Mouse (Mus musculus) ovary, postnatal 10 days (tissue): ENCODE results near the gene Ttn.
A peak's percentile ranks its signal among the peaks of the same experiment; 100 is the strongest.

ENCODE experiments used
- DNase-seq: peaks from one replicate; pipeline ENCODE4 v3.0.0; 2022; ENCODE audit warnings: low spot score

Gene Ttn

DNA sequence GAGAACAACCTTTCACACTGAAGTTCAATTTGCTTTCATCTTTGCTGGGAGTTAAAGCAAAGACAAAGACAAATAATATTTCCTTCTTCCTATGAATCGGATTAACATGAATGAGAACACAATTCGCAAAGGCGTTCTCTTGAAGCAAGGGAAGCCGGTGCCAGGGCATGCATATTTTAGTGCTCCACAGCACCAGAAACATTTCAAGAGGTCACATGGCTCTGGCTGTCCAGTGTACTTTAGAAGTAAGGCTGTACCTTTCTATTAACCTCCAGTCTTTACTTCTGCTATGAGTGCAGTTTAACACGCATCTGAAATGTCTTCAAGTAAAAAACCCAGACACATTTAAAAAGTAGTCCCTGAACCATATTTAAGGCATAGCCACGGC, 20.3 kb downstream of the Ttn start:
- no peak for DNase-seq

DNA sequence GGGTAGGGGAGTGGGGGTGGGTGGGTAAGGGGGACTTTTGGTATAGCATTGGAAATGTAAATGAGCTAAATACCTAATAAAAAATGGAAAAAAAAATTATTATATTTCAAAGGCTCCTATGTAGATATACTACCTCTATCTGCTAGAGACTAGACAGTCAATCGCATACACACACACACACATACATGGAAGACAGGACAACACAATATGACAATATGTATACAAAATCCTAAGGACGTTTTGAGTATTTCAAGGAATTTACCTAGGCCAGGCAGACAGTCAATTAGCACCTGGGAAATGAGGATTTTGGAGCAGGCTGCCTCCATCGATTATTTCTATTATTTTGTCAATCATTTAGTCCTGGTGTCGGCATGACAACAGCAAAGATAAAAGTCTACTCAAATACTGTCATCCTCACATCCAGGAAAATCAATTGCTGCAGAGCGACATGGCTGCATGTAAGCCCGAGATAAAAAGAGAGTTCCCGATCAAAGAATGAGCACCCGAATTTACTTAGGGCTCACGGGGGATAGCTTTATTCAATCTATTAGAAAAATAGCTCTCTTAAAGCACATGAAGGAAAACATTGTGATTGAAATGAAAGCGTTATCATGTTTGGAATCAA, 20.8 kb downstream of the Ttn start:
- no peak for DNase-seq

DNA sequence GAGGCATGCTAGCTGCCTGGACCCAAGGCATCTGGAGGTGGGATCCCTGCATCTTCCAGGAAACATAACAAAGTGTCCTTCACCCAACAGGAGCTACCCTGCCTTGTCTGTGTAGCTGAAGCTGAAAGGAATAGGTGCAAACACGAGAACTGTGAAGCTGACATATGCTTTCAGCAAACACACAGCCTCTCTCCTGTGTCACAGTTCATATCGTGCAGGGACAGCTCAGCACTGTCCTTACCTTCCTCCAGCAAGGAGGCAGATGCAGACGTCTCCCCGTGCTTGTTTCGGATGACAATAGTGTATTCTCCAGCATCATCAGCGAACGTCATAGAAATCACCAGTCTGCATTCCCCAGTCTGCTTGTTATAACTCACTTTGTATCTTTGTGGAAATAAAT, 32.6 kb downstream of the Ttn start:
- DNase-seq = no peak

DNA sequence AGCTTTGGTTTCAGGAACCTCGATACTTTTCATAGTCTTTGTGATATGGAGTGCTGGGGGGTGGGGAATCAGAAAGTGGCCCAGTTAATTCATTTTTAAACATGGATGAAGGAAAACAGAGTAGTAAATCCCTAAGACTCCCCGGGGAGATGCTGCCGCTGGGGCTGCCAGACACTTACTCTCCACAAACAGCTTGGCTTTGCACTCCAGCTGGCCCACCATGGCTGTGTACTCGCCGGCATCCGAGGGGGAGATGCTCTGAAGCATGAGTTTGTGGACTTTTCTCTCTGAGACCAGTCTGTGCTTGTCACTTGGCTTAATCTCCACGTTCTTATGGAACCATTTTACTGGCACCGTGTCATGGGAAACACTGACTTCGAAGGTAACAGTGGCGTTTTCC, 43.8 kb downstream of the Ttn start:
- DNase-seq = no peak

DNA sequence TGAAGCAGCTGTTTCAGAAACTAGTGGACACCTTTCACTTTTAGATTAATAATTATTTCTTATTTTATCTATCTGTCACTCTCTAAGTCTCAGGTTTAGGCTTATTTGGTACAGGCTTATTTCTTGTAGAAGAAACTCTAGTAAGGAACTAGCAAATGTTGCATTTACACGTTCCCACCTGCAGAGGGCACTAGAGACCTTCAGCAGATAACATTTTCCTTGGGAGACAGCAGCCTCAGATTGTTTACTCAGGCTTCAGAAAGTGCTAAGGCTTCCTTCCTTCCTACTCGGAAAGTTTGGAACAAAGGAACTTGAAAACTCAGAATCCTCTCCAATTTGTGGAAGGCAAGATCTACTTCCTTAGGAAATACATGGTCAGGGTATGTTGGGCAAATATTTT, 52.6 kb downstream of the Ttn start:
- peak; percentile 22 for DNase-seq

DNA sequence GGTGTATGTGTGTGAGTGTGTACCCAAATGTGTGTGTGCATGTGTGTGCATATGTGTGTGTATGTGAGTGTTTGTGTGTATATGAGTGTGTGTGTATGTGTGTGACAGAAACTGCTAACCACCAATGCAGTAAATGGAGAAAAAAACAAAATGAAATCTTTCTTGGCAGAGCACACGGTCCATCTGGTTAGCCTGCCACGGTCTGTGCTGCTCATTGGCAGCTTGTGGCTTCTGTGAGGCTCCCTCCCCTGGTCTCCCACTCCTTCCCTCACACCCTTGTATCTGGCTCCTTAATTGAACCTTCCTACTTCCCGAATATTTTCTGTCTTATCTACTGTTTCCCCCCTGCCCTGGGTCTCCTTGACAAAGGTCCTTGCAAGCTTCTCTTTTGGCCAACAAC, 53.5 kb downstream of the Ttn start:
- no peak for DNase-seq

DNA sequence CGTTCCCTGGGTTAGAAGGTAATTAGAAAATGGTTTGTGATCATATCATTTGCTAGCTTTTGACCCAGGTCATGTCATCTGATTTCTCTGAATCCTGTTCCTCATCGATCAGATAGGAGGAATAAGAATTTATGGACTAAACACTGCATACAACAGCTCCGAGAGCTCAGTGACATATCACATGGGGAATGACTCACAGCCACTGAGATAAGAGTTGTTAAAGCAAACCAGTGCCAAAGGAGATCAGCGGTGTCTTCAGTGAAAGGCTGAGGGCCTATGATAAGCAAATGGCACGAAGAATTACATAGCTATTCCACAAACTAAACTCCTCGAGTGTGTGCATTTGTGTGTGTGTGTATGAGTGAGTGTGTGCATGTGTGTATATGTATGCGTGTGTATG, 54.0 kb downstream of the Ttn start:
- no peak for DNase-seq

DNA sequence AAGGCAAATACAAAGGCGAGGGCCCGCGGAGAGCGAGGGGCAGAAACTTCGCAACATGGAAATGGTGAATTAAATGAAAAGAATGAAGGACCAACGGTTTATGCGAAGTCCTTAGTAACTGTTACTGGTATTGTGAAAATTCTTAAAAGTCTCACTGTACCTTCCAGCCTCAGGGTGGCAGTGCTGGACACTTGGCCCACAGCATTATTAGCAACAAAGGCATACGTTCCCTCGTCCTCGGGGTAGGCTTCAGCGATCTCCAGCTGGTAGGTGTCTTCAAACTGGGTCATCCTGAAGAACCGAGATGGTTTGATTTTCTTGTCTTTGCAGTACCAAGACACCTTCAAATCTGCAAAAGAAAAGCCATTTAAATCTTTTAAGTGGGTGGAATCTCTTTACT, 55.4 kb downstream of the Ttn start:
- no peak for DNase-seq

DNA sequence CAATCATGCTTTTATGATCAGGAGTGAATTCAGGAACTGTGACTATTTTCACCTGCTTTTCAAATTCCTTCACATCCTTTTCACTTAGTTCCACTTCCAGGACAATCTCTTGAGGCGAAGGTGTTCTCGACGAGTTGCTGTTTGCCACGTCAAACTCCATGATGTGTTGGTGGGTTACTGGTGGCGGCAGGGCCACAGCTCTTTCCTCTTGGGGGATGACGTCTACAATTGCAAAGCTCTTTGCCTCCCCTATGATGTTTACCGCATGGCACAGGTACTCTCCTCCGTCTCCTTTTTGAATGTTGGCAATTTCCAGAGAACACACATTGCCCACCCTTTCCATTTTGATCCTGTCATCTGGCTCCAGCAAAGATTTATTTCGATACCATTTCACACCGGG, 67.4 kb downstream of the Ttn start:
- DNase-seq = no peak

DNA sequence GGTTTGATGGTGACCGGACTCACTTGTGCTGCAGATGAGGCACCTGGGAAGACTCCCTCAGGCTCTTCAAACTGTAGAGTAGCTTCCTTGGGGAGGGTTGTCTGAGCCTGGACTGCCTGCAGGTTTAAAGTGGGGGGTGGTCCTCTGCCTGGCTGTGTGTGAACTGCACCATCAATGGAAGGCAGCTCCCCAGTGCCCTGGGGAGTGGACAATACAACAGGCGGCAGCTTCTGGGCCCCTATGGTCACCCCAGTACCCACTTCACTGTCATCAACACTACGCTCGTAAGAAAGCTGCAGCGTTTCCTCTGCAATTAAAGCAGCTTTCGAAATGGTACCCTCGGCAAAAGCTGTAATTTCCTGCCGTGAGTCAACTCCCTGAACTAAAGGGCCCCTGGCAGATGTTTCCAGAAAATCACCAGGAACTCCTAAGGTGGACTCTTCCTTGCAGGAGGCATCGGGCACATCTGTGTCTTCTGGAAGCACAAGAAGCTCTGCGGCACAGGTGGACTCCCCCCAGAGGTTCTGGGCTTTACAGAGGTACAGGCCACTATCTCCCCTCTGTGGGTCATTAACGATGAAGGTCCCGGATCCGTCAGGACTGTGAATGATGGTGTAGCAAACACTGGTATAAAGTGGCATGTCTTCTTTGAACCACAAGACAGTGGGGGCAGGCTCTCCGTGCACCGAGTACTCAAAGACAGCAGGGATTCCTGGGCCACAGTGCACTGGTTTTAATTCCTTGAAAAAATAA, 73.5 kb downstream of the Ttn start:
- no peak for DNase-seq

DNA sequence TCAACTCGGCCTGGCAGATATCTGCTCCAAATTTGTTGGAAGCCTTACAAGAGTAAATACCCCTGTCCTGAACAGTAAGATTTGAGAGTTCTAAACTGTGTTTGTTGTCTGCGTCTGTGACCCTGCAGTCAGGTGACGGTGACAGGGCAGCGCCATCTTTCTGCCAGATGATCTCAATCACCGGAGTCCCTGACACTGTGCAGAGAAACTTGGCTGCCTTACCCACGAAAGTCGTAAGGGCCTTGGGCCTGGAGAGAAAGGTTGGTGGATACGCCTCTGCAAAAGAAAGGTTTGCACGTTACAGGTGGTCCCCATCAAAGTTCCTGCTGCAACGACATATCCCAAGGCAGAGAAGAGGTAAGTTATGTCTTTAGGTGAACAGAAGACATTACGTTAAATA, 79.0 kb downstream of the Ttn start:
- DNase-seq = no peak

DNA sequence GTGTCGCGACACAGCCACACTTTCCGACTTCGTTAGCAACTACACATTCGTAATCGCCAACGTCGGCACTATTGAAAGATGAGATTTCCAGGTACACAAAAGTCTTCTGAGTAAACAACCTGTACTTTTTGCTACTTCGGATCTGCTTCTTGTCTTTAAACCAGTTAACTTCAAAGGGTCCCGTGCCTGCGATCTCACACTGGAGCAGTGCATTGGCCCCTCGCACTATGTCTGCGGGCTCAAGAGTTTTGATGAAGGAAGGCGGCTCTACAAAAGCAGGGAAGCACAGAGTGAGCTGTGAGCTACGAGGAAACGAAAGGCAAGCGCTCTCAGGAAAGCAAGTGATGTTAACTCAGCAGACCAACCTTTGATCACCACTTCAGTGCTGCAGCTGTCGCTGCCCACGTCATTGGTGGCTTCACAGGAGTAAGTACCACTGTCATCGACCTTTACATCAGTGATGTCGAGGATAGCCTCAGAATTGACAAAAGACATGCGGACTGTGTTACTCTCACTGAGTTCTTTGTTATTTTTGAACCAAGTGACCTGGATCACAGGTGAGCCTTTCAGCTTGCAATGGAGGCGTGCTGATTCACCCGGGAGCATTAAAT, 80.8 kb downstream of the Ttn start:
- no peak for DNase-seq

DNA sequence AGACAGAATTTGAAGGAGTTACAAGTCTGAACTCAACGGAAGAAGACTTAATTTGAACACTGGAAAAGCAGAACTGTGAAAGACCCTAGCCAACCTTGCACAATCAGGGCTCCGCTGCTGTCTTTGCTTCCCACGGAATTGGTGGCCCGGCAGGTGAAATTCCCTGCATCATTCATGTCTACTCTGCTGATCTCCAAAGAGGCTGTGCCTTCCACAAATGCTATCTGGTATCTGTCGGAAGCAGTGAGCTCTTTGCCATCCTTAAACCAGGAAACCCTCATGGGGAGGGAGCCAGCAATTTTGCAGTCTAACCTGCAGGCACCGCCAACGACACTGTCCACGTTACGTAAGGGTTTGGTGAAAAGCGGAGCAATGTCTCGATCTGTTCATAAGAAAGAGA, 82.5 kb downstream of the Ttn start:
- no peak for DNase-seq

DNA sequence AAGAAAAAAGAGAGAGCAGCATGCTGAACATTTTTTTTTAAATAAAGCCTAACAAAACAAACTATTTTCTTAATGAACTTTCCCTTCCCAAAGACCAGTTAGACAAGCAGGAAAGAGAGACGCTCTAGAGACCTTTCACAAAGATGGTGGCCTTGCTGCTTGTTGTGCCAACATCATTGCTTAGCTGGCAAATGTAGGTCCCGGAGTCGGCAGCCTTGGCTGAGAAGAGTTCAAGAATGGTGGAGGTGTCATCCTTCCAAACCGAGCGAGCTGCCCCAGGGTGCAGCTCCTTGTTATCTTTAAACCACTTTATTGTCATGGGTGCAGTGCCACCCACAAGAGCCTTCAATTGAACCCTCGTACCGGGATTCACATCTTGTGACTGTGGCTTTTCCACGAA, 85.4 kb downstream of the Ttn start:
- no peak for DNase-seq

DNA sequence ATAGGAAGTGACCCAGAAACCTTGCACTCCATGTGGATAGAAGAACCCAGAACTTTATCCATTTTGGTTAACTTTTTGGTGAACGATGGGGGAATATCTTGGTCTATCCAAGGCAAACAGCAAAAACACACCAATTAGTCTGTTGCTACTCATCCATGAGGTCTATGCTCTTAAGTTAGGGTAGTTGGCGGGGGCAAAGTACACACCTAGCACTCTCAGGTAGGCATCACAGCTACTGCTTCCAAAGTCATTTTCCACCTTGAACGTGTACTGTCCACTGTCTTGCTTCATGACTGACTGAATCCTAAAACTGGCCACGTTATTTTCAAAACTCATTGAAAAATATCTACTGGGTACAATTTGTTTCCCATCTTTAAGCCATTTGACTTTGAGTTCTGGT, 87.0 kb downstream of the Ttn start:
- DNase-seq = no peak

DNA sequence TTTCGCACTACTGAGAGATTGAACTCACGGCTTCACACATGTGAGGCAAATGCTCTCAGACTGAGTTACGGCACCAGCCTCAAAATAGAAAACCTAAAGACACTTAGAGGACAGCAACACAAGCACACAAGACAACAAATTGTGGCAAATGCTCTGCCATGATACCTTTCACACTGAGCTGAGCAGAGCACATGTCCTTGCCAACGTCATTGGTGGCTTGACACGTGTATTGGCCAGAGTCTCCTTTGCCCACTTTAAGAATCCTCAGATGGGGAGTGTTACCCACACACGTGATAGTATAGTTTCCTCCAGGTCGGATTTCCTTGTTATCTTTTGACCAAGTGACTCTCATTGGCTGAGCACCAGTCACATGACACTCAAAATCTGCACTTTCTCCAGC, 93.6 kb downstream of the Ttn start:
- DNase-seq = no peak

DNA sequence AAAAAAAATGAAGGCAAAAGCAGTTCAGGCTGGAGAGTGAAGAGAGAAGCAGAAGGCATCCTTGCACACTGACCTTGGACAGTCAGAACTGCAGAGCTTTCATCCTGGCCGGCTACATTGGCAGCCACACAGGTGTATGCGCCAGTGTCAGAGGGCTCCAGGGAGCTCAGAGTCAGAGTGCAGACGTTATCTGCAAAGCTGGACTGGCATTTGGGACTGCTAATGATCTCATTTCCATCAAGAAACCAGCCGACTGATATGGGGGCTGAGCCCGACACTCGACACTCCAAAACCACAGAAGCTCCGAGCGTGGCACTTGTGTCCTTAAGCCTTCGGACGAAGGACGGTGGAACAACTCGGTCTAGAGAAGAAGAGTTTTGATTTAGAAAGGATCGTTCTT, 96.5 kb downstream of the Ttn start:
- DNase-seq = no peak

DNA sequence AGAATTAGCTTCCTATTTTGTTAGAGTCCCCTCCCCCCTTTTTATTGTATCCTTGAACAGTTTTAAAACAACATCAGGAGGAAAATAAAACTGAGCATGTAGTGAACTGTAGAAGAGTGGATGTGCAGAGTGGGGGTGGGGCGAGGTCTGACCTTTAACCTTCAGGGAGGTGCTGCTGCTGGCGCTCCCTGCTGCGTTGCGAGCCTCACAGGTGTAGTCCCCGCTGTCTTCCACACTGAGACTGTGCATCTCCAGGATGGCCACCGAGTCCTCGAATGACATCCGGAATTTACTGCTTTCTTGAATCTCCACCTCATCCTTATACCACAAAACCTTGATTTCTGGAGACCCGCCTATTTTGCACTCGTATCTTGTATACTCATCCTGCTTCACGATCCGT, 100.9 kb downstream of the Ttn start:
- no peak for DNase-seq

DNA sequence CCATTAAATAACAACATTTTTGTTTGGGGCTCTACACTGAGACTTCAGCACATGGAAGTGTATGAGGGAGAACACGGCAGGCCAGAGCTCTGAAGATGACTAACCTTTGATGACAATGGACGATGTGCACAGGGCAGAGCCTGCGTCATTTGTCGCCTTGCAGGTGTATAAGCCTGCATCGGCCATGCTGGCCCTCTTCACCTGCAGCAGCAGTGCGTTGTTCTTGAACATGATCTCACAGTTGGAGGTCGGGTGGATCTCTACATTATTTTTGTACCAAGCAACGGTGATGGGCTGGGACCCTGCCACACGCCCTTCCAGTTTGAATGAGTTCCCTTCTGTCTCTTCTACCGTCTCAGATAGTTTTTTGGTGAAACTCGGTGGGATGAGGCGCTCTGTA, 106.8 kb downstream of the Ttn start:
- DNase-seq = no peak

DNA sequence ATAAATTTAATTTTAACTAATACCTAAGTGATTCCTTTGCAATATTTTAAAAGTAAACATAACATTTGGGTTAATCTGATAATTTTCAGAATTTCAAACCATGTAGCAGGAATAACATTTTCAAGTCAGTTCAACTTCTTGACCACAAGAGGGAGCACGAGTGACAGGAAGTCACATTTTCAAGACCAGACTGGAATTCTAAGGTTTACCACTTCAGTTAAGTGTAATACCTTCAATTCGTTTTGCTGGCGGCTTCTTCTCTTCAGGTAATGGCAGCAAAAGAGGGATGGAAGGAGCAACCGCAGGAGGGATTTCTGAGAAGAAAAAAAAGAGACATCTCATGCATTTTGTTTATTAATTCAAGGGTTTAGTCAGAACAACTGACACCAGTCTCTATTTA, 115.4 kb downstream of the Ttn start:
- DNase-seq = no peak

DNA sequence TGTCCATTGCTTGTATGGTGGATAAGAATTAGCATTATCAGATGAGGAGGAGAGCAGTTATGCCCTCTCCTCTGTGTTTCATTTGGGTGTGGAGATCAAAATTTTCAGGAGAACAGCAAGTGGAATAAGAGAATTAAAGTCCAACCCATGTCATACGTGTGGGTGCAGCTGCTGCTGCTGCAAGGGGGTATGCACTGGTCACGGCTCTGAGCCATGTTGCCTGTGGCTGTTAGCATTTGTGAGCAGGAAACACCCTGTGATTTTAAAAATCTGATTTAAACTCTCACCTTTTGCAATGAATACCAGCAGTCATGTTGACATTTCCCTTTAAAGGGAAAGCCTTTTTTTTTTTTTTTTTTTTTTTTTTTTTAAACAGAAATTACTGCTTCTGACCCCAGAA, 116.8 kb downstream of the Ttn start:
- no peak for DNase-seq

DNA sequence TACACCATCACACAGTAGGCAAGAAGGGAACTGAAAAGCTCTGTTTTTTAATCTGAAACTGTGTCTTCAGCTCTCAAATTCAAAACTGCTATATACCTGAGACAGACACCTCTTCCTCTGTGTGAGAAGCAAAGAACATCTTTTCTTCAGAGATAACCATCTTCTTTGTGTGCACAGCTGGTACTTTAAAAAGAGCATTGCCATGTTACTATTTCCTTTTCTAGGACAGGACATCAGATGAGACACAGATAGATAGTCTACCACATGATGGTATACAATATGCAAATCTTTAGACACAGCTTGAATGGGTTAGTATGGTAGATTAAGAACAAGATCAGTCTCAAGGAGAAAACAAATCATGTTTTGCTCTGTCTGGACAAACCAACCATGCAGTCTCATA, 121.0 kb downstream of the Ttn start:
- DNase-seq = no peak

DNA sequence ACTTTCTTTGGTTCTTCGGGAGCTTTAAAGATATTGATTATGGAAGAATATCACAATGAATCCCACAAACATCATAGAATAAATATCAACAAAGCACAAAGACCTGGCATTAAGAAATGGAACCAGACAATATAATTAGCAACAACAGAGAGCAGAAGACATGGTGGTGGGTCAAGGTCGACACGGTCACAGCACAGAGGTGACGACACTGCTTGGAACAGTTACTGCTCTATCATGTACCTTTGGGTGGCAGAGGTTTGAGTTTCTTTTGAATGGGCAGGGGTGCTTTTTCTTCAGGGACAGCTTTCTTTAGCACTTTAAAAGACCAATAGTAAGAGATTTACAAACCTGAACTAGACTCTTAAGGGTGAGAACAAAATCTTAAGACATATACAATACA, 132.3 kb downstream of the Ttn start:
- no peak for DNase-seq

DNA sequence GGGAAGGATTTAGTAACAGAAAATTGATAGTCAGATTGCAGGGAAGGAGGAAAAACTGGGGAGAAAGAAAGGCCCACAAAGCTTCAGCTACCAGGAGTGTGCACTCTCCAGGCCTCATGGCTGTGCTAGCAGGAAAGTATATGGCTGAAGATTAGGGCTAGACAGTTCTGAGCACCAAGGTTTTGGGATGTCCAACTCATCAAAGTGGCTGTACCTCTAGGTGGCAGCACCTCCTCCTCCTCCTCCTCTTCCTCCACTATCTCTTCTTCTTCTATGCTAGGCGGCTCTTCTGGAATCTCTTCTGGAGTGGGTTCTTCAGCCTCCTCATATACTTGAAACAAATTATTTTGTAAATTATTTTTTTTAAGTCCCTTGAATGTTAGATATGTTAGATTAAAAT, 139.2 kb downstream of the Ttn start:
- no peak for DNase-seq
